Mouse (Mus musculus): ENCODE results near the gene Sash1.

DNA sequence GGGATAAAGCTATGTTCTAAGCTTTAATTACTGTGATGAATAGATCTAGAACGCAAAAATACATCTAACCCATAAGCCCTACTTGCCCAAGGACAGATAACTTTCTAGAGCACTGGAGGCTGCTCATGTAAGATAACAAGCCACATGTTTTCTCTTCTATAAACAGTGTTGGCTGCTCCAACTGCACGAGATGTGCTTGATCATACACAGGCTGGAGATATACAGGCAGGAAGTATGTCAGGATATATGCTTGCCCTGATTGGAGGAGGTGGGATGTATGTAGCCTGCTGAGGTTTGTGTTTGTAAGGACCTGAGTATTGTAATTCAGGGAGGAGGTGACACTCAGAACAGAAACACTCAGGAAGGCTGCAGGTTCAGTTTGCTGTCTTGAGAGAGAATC, 31.9 kb upstream of the Sash1 start:
- TF ChIP-seq POLR2A (IDR thresholded peaks at IDR 0.05; ENCODE audit: low read depth, low read length): no peak
- TF ChIP-seq CTCF (IDR thresholded peaks at IDR 0.05; ENCODE audit: extremely low read depth, insufficient read length, insufficient replicate concordance, low read depth, low read length): no peak

Measured in small intestine, adult 2 months (tissue).